Mouse (Mus musculus) intestine, embryonic 16.5 days (tissue): ENCODE data around the gene Sbk3. TPM values are rescaled to one million over a fixed set of nuclear protein-coding genes. Genes with fewer than 3 reads are reported as not detected.

Experiments
- ATAC-seq: fragments of 200-750 bp; cut with Nextera tagmentation; 2 replicates; pipeline ENCODE4 v1.8.0; 2017; ENCODE audit warnings: moderate TSS enrichment, moderate library complexity
- H3K27ac ChIP-seq: fragments of 300-500 bp; sonication (generic); 2 replicates; pipeline ENCODE4 v1.5.1; 2014; ENCODE audit warnings: mild to moderate bottlenecking, low read length
- H3K27me3 ChIP-seq: fragments of 300-500 bp; sonication (generic); replicated peaks from 2 replicates; pipeline ENCODE4 v1.6.1; 2014; ENCODE audit warnings: low read length, control low read depth, mixed read lengths; ENCODE audit not compliant: control insufficient read depth, insufficient read depth
- H3K36me3 ChIP-seq: fragments of 300-500 bp; sonication (generic); 2 replicates; pipeline ENCODE4 v1.6.1; 2014; ENCODE audit warnings: low read length, control low read depth; ENCODE audit not compliant: control insufficient read depth, insufficient read depth
- H3K4me1 ChIP-seq: fragments of 300-500 bp; sonication (generic); 2 replicates; pipeline ENCODE4 v1.6.1; 2014; ENCODE audit warnings: low read length, control low read depth, mixed read lengths; ENCODE audit not compliant: control insufficient read depth, insufficient read depth
- H3K4me2 ChIP-seq: fragments of 300-500 bp; sonication (generic); 2 replicates; pipeline ENCODE4 v1.6.1; 2014; ENCODE audit warnings: low read depth, low read length, control low read depth
- H3K4me3 ChIP-seq: fragments of 300-500 bp; sonication (generic); 2 replicates; pipeline ENCODE4 v1.5.1; 2014; ENCODE audit warnings: mild to moderate bottlenecking, low read length
- H3K9ac ChIP-seq: fragments of 300-500 bp; sonication (generic); 2 replicates; pipeline ENCODE4 v1.6.1; 2014; ENCODE audit warnings: low read depth, low read length
- H3K9me3 ChIP-seq: fragments of 300-500 bp; sonication (generic); 2 replicates; pipeline ENCODE4 v1.6.1; 2016; ENCODE audit warnings: low read length, control low read depth; ENCODE audit not compliant: control insufficient read depth
- WGBS: fragments of 180-500 bp; shearing (Covaris S2); extraction: QIAGEN DNeasy Blood & Tissue Kit; methylation state at CpG from one replicate; pipeline ENCODE4 v1.1.7; 2014; 5-methylcytosine and 5-hydroxymethylcytosine counted together
- polyA plus RNA-seq: library from polyadenylated mRNA; unstranded; fragments of >200 nt; fragmentation: Nextera tagmentation; extraction: Ambion mirVana; gene quantifications from 2 replicates; pipeline ENCODE4 v1.2.1, GENCODE M21; 2015

The Sbk3 gene
- polyA plus RNA-seq, 1 experiment from 2014 or later, result not detected

GRCm38 (mm10) chr7:4938456-4938855, 32.5 kb downstream of the Sbk3 start:
- no peak overlapping the region for H3K27ac ChIP-seq
- no peak overlapping the region for H3K9ac ChIP-seq
- H3K4me2 ChIP-seq, result no peak overlapping the region
- H3K4me1 ChIP-seq, result no peaks in the 10 kb centered on the region
- ATAC-seq, result no peak
- no peaks in the 10 kb centered on the region; the same call in 1 of the 2 replicates for H3K36me3 ChIP-seq
- no peaks in the 10 kb centered on the region for H3K9me3 ChIP-seq
- 36% methylated on average over 2 of the region's 2 CpGs for WGBS
- H3K27me3 ChIP-seq, result no peaks in the 10 kb centered on the region
- H3K4me3 ChIP-seq, result no peak overlapping the region

GRCm38 (mm10) chr7:4937392-4937791, 33.6 kb downstream of the Sbk3 start:
- Histone ChIP-seq H3K4me2 (no peak overlapping the region), H3K9ac (no peak overlapping the region; the same call in 1 of the 2 replicates), H3K4me1 (no peaks in the 10 kb centered on the region), H3K9me3 (no peaks in the 10 kb centered on the region), H3K27ac (no peak overlapping the region), H3K4me3 (no peak overlapping the region), H3K27me3 (no peaks in the 10 kb centered on the region), H3K36me3 (no peaks in the 10 kb centered on the region; the same call in 1 of the 2 replicates)
- ATAC-seq, result no peak
- WGBS, result 75% methylated on average over 11 of the region's 11 CpGs

GRCm38 (mm10) chr7:4936832-4937231, 34.1 kb downstream of the Sbk3 start:
- ATAC-seq, result no peak
- Histone ChIP-seq H3K9me3 (no peaks in the 10 kb centered on the region), H3K4me2 (no peak overlapping the region)

GRCm38 (mm10) chr7:4934160-4934914, 36.6 kb downstream of the Sbk3 start:
- no peaks in the 10 kb centered on the region for H3K9me3 ChIP-seq

More at GRCm38 (mm10) chr7:4936832-4937231, 34.1 kb downstream of the Sbk3 start:
- WGBS, result 76% methylated on average over 10 of the region's 10 CpGs
- Histone ChIP-seq H3K27ac (no peak overlapping the region), H3K4me1 (no peaks in the 10 kb centered on the region), H3K36me3 (no peaks in the 10 kb centered on the region; the same call in 1 of the 2 replicates), H3K4me3 (no peak overlapping the region), H3K27me3 (no peaks in the 10 kb centered on the region), H3K9ac (no peak overlapping the region)

GRCm38 (mm10) chr7:4933103-4933502, 37.9 kb downstream of the Sbk3 start:
- no peaks in the 10 kb centered on the region; the same call in none of the 2 replicates for H3K36me3 ChIP-seq
- no peak for ATAC-seq
- no peak overlapping the region for H3K9ac ChIP-seq
- no peaks in the 10 kb centered on the region for H3K4me1 ChIP-seq
- H3K4me2 ChIP-seq, result no peak overlapping the region
- H3K27me3 ChIP-seq, result no peaks in the 10 kb centered on the region
- H3K4me3 ChIP-seq, result no peak overlapping the region
- no peaks in the 10 kb centered on the region for H3K9me3 ChIP-seq
- 80% methylated on average over 12 of the region's 12 CpGs for WGBS
- no peak overlapping the region for H3K27ac ChIP-seq

More at GRCm38 (mm10) chr7:4934160-4934914, 36.6 kb downstream of the Sbk3 start:
- Histone ChIP-seq H3K27ac (no peak overlapping the region), H3K4me3 (no peak overlapping the region), H3K36me3 (no peaks in the 10 kb centered on the region; the same call in 1 of the 2 replicates), H3K27me3 (no peaks in the 10 kb centered on the region), H3K4me1 (no peaks in the 10 kb centered on the region), H3K9ac (no peak overlapping the region), H3K4me2 (no peak overlapping the region)
- ATAC-seq, result no peak
- 79% methylated on average over 4 of the region's 4 CpGs for WGBS

- no peak for ATAC-seq
- Histone ChIP-seq H3K9me3 (no peaks in the 10 kb centered on the region), H3K9ac (no peak overlapping the region), H3K4me1 (peaks cover 33% of the 10 kb centered on the region), H3K4me3 (no peak overlapping the region), H3K27ac (no peak overlapping the region), H3K4me2 (0 out of 2 replicates have a peak overlapping the region, but pooled peaks have one; percentile 16), H3K27me3 (no peaks in the 10 kb centered on the region; the same call in 1 of the 2 replicates), H3K36me3 (no peaks in the 10 kb centered on the region; the same call in 1 of the 2 replicates)
- WGBS, result 65% methylated on average over 17 of the region's 17 CpGs
Measured at GRCm38 (mm10) chr7:4928323-4928722, 42.6 kb downstream of the Sbk3 start.

- no peaks in the 10 kb centered on the region; the same call in 1 of the 2 replicates for H3K36me3 ChIP-seq
- H3K27ac ChIP-seq, result no peak overlapping the region
- H3K4me1 ChIP-seq, result peaks cover 39% of the 10 kb centered on the region
- no peaks in the 10 kb centered on the region; the same call in 1 of the 2 replicates for H3K27me3 ChIP-seq
- H3K9me3 ChIP-seq, result no peaks in the 10 kb centered on the region
- H3K9ac ChIP-seq, result peak overlapping the region; percentile 13; the same call in 1 of the 2 replicates
- H3K4me3 ChIP-seq, result no peak overlapping the region
- ATAC-seq, result no peak
- 51% methylated on average over 8 of the region's 8 CpGs for WGBS
- H3K4me2 ChIP-seq, result 0 out of 2 replicates have a peak overlapping the region, but pooled peaks have one; percentile 2
Measured at GRCm38 (mm10) chr7:4927711-4928110, 43.3 kb downstream of the Sbk3 start.

GRCm38 (mm10) chr7:4926849-4927248, 44.1 kb downstream of the Sbk3 start:
- no peaks in the 10 kb centered on the region; the same call in 1 of the 2 replicates for H3K36me3 ChIP-seq
- WGBS, result 77% methylated on average over 16 of the region's 16 CpGs
- no peak overlapping the region for H3K4me3 ChIP-seq
- peak overlapping the region; percentile 37; the same call in 1 of the 2 replicates for H3K9ac ChIP-seq
- peaks cover 42% of the 10 kb centered on the region for H3K4me1 ChIP-seq
- 0 out of 2 replicates have a peak overlapping the region, but pooled peaks have one; percentile 89 for H3K27ac ChIP-seq
- no peak for ATAC-seq
- H3K4me2 ChIP-seq, result no peak overlapping the region
- H3K9me3 ChIP-seq, result no peaks in the 10 kb centered on the region
- H3K27me3 ChIP-seq, result no peaks in the 10 kb centered on the region; the same call in 1 of the 2 replicates

- Histone ChIP-seq H3K4me2 (0 out of 2 replicates have a peak within 1 kb of the TSS, but pooled peaks have one; percentile 56), H3K4me3 (no peak within 1 kb of the TSS)
Measured at GRCm38 (mm10) chr7:4925441-4926381, 45.3 kb downstream of the Sbk3 start, which contains the start of gene Ssc5d. Gene Ssc5d, plus strand, starts transcription at chr7:4925785.

More at GRCm38 (mm10) chr7:4925441-4926381, 45.3 kb downstream of the Sbk3 start, which contains the start of gene Ssc5d:
- H3K9me3 ChIP-seq, result no peaks in the 10 kb centered on the region
- ATAC-seq, result peak; percentile 63
- H3K27me3 ChIP-seq, result no peaks in the 10 kb centered on the region; the same call in 1 of the 2 replicates
- peak within 1 kb of the TSS; percentile 69 for H3K9ac ChIP-seq
- peaks cover 3% of the 10 kb centered on the region for H3K36me3 ChIP-seq
- peak within 1 kb of the TSS; percentile 91 for H3K27ac ChIP-seq
- WGBS, result 14% methylated on average over 6 of the region's 6 CpGs
- H3K4me1 ChIP-seq, result peaks cover 42% of the 10 kb centered on the region
